Mouse (Mus musculus) heart, postnatal 0 days (tissue): Measurements from ENCODE around the gene Pde8b. TPM values are rescaled to one million over a fixed set of nuclear protein-coding genes. Genes with fewer than 3 reads are reported as not detected.

Experiments
- ATAC-seq: fragments of 200-750 bp; cut with Nextera tagmentation; 2 replicates; pipeline ENCODE4 v1.8.0; 2017; ENCODE audit warnings: low read depth, moderate number of reproducible peaks, moderate library complexity; ENCODE audit not compliant: insufficient read depth
- DNase-seq: peaks from one replicate; pipeline ENCODE4 v3.0.0-alpha.2; 2016; ENCODE audit warnings: low spot score
- H3K27ac ChIP-seq: fragments of 300-500 bp; sonication (generic); 2 replicates; pipeline ENCODE4 v1.5.1; 2014; ENCODE audit warnings: low read depth, mild to moderate bottlenecking
- H3K27me3 ChIP-seq: fragments of 300-500 bp; sonication (generic); 2 replicates; pipeline ENCODE4 v1.6.1; 2014; ENCODE audit warnings: low read length, mixed read lengths; ENCODE audit not compliant: control insufficient read depth, insufficient read depth
- H3K36me3 ChIP-seq: fragments of 300-500 bp; sonication (generic); replicated peaks from 2 replicates; pipeline ENCODE4 v1.6.1; 2014; ENCODE audit warnings: low read length, mixed read lengths; ENCODE audit not compliant: control insufficient read depth, insufficient read depth
- H3K4me1 ChIP-seq: fragments of 300-500 bp; sonication (generic); 2 replicates; pipeline ENCODE4 v1.6.1; 2014; ENCODE audit warnings: antibody characterized with exemption; ENCODE audit not compliant: control insufficient read depth, insufficient read depth
- H3K4me2 ChIP-seq: fragments of 300-500 bp; sonication (generic); 2 replicates; pipeline ENCODE4 v1.6.1; 2014; ENCODE audit warnings: low read depth, mild to moderate bottlenecking, low read length, moderate library complexity
- H3K4me3 ChIP-seq: fragments of 300-500 bp; sonication (generic); 2 replicates; pipeline ENCODE4 v1.5.1; 2014; ENCODE audit warnings: low read depth, low read length
- H3K9ac ChIP-seq: fragments of 300-500 bp; sonication (generic); replicated peaks from 2 replicates; pipeline ENCODE4 v1.6.1; 2014; ENCODE audit warnings: low read depth, low read length, mixed read lengths
- H3K9me3 ChIP-seq: fragments of 300-500 bp; sonication (generic); replicated peaks from 2 replicates; pipeline ENCODE4 v1.6.1; 2016; ENCODE audit warnings: low read length; ENCODE audit not compliant: control insufficient read depth
- CTCF ChIP-seq: IDR thresholded peaks from 2 replicates; pipeline ENCODE4 v1.5.1; 2016; ENCODE audit warnings: antibody characterized with exemption, control low read depth, low read depth
- EP300 ChIP-seq: IDR thresholded peaks from 2 replicates; pipeline ENCODE4 v1.6.1; 2016; ENCODE audit warnings: antibody characterized with exemption, low read depth
- WGBS: fragments of 180-500 bp; shearing (Covaris S2); extraction: QIAGEN DNeasy Blood & Tissue Kit; methylation state at CpG from one replicate; pipeline ENCODE4 v1.1.7; 2014; 5-methylcytosine and 5-hydroxymethylcytosine counted together
- polyA plus RNA-seq: library from polyadenylated mRNA; unstranded; fragments of >200 nt; fragmentation: Nextera tagmentation; extraction: Ambion mirVana; gene quantifications from 2 replicates; pipeline ENCODE4 v1.2.1, GENCODE M21; 2015
- total RNA-seq: library from RNA; depleted of rRNA; stranded (reverse); fragments of >200 nt; gene quantifications from 2 replicates; pipeline ENCODE4 v1.2.3, GENCODE M21; 2014; ENCODE audit warnings: low replicate concordance

Gene Pde8b
- total and polyA plus RNA-seq, 2 experiments from 2014 or later, result 0.98 TPM; not detected in 1

- no peak overlapping the region for H3K27ac ChIP-seq
- no peaks in the 10 kb centered on the region for H3K9me3 ChIP-seq
- no peak overlapping the region for H3K4me3 ChIP-seq
- peaks cover 2% of the 10 kb centered on the region; the same call in 1 of the 2 replicates for H3K4me1 ChIP-seq
- 74% methylated on average over 3 of the region's 3 CpGs for WGBS
- H3K36me3 ChIP-seq, result no peaks in the 10 kb centered on the region
- no peak overlapping the region for H3K9ac ChIP-seq
- no peak for ATAC-seq
- DNase-seq, result no peak
- no peak overlapping the region for H3K4me2 ChIP-seq
- no peak for TF ChIP-seq CTCF
- TF ChIP-seq EP300, result no peak
- peaks cover 10% of the 10 kb centered on the region for H3K27me3 ChIP-seq
Measured at GRCm38 (mm10) chr13:95255083-95255482, 4.9 kb upstream of the Pde8b start.

- Histone ChIP-seq H3K27ac (no peak overlapping the region), H3K4me2 (no peak overlapping the region), H3K4me1 (no peaks in the 10 kb centered on the region), H3K36me3 (no peaks in the 10 kb centered on the region), H3K27me3 (peaks cover under 1% of the 10 kb centered on the region; the same call in 1 of the 2 replicates), H3K9ac (no peak overlapping the region), H3K9me3 (0 out of 2 replicates have a peak, but pooled peaks cover 9% of the 10 kb centered on the region), H3K4me3 (no peak overlapping the region)
- ATAC-seq (no peak), DNase-seq (no peak)
- TF ChIP-seq CTCF (no peak), EP300 (no peak)
- 63% methylated on average over 2 of the region's 2 CpGs for WGBS
Measured at GRCm38 (mm10) chr13:95243026-95243425, 7.1 kb downstream of the Pde8b start.

- no peaks in the 10 kb centered on the region for H3K36me3 ChIP-seq
- no peak overlapping the region for H3K27ac ChIP-seq
- no peaks in the 10 kb centered on the region for H3K27me3 ChIP-seq
- H3K9ac ChIP-seq, result no peak overlapping the region
- WGBS, result 95% methylated on average over 2 of the region's 2 CpGs
- H3K4me1 ChIP-seq, result no peaks in the 10 kb centered on the region
- DNase-seq, result no peak
- 0 out of 2 replicates have a peak, but pooled peaks cover 9% of the 10 kb centered on the region for H3K9me3 ChIP-seq
- no peak for ATAC-seq
- H3K4me3 ChIP-seq, result no peak overlapping the region
- H3K4me2 ChIP-seq, result no peak overlapping the region
- no peak for TF ChIP-seq EP300
Measured at GRCm38 (mm10) chr13:95237488-95237887, 12.6 kb downstream of the Pde8b start.

- ATAC-seq, result no peak
Measured at GRCm38 (mm10) chr13:95235261-95235660, 14.9 kb downstream of the Pde8b start.

GRCm38 (mm10) chr13:95231366-95232138 is 18.6 kb downstream of the Pde8b start:
- H3K4me2 ChIP-seq, result no peak overlapping the region
- no peak overlapping the region for H3K9ac ChIP-seq
- no peak overlapping the region for H3K4me3 ChIP-seq
- no peaks in the 10 kb centered on the region for H3K9me3 ChIP-seq
- WGBS, result 53% methylated on average over 8 of the region's 8 CpGs
- no peak for DNase-seq
- no peak for ATAC-seq
- TF ChIP-seq EP300, result no peak
- TF ChIP-seq CTCF, result no peak
- no peaks in the 10 kb centered on the region for H3K4me1 ChIP-seq
- H3K27me3 ChIP-seq, result no peaks in the 10 kb centered on the region
- no peak overlapping the region for H3K27ac ChIP-seq
- H3K36me3 ChIP-seq, result no peaks in the 10 kb centered on the region

More at GRCm38 (mm10) chr13:95235261-95235660, 14.9 kb downstream of the Pde8b start:
- 0 out of 2 replicates have a peak, but pooled peaks cover 5% of the 10 kb centered on the region for H3K9me3 ChIP-seq
- TF ChIP-seq EP300, result no peak
- TF ChIP-seq CTCF, result no peak
- H3K36me3 ChIP-seq, result no peaks in the 10 kb centered on the region
- DNase-seq, result no peak
- no peak overlapping the region for H3K9ac ChIP-seq
- no peaks in the 10 kb centered on the region for H3K4me1 ChIP-seq
- 78% methylated on average over 8 of the region's 8 CpGs for WGBS
- no peak overlapping the region for H3K27ac ChIP-seq
- H3K4me2 ChIP-seq, result no peak overlapping the region
- H3K4me3 ChIP-seq, result no peak overlapping the region
- no peaks in the 10 kb centered on the region for H3K27me3 ChIP-seq

GRCm38 (mm10) chr13:95230326-95230725 is 19.8 kb downstream of the Pde8b start:
- H3K36me3 ChIP-seq, result no peaks in the 10 kb centered on the region
- H3K4me3 ChIP-seq, result no peak overlapping the region
- DNase-seq (no peak), ATAC-seq (no peak)
- H3K9me3 ChIP-seq, result no peaks in the 10 kb centered on the region
- 57% methylated on average over 1 of the region's 1 CpGs for WGBS
- H3K4me2 ChIP-seq, result no peak overlapping the region
- H3K4me1 ChIP-seq, result no peaks in the 10 kb centered on the region
- no peak overlapping the region for H3K27ac ChIP-seq
- no peaks in the 10 kb centered on the region for H3K27me3 ChIP-seq
- no peak for TF ChIP-seq EP300
- H3K9ac ChIP-seq, result no peak overlapping the region
